Mouse (Mus musculus) small intestine, adult 2 months (tissue): Measurements from ENCODE around the gene Nr3c2. TPM values are rescaled to one million over a fixed set of nuclear protein-coding genes. Genes with fewer than 3 reads are reported as not detected.

Experiments
- H3K27ac ChIP-seq: fragments of 200-500 bp; 2 replicates; pipeline ENCODE4 v1.5.1; 2012; ENCODE audit warnings: low read depth, low read length, control low read depth, inconsistent platforms; ENCODE audit not compliant: insufficient read depth
- H3K27me3 ChIP-seq: fragments of 200-500 bp; 2 replicates; pipeline ENCODE4 v1.6.1; 2012; ENCODE audit warnings: mild to moderate bottlenecking, moderate library complexity, low read length, inconsistent platforms; ENCODE audit not compliant: control insufficient read depth, insufficient read depth
- H3K36me3 ChIP-seq: fragments of 200-500 bp; 2 replicates; pipeline ENCODE4 v1.6.1; 2012; ENCODE audit warnings: mild to moderate bottlenecking, low read length, control low read depth, inconsistent platforms; ENCODE audit not compliant: control insufficient read depth, insufficient read depth
- H3K4me1 ChIP-seq: fragments of 200-500 bp; 2 replicates; pipeline ENCODE4 v1.6.1; 2012; ENCODE audit warnings: low read length, inconsistent platforms, mixed read lengths; ENCODE audit not compliant: control insufficient read depth, insufficient read depth, insufficient read length
- H3K4me3 ChIP-seq: fragments of 200-500 bp; 2 replicates; pipeline ENCODE4 v1.5.1; 2012; ENCODE audit warnings: low read depth, mild to moderate bottlenecking, control low read depth, inconsistent platforms, low read length, moderate library complexity
- CTCF ChIP-seq: fragments of 200-500 bp; IDR thresholded peaks from 2 replicates; pipeline ENCODE4 v1.5.1; 2012; ENCODE audit warnings: low read depth, mild to moderate bottlenecking, control low read depth, inconsistent platforms, low read length, moderate library complexity, mixed read lengths; ENCODE audit not compliant: insufficient replicate concordance, insufficient read length; ENCODE audit errors: extremely low read depth
- POLR2A ChIP-seq: fragments of 200-500 bp; IDR thresholded peaks from 2 replicates; pipeline ENCODE4 v1.6.1; 2012; ENCODE audit warnings: low read depth, mild to moderate bottlenecking, control low read depth, inconsistent platforms, low read length, moderate library complexity
- WGBS: fragments of 180-500 bp; shearing (Covaris S2); methylation state at CpG from one replicate; pipeline ENCODE4 v1.1.7; 2018; 5-methylcytosine and 5-hydroxymethylcytosine counted together
- polyA plus RNA-seq: library from polyadenylated mRNA; depleted of rRNA; stranded (reverse); fragments of >200 nt; gene quantifications from 2 replicates; pipeline ENCODE4 v1.2.3, GENCODE M21; 2012

Nr3c2 gene
- polyA plus RNA-seq, 1 experiment, result 12.0 TPM

- Histone ChIP-seq H3K4me3 (no peak overlapping the region), H3K4me1 (peaks cover 5% of the 10 kb centered on the region; the same call in 1 of the 2 replicates), H3K36me3 (0 out of 2 replicates have a peak, but pooled peaks cover 1% of the 10 kb centered on the region), H3K27me3 (no peaks in the 10 kb centered on the region), H3K27ac (0 out of 2 replicates have a peak overlapping the region, but pooled peaks have one; percentile 7)
- WGBS, result 25% methylated on average over 11 of the region's 11 CpGs
- TF ChIP-seq CTCF (no peak), POLR2A (no peak)
Measured at GRCm38 (mm10) chr8:77132903-77133637, 233.8 kb downstream of the Nr3c2 start.

- Histone ChIP-seq H3K27me3 (no peaks in the 10 kb centered on the region), H3K4me3 (no peak overlapping the region), H3K4me1 (peaks cover 5% of the 10 kb centered on the region; the same call in 1 of the 2 replicates), H3K36me3 (0 out of 2 replicates have a peak, but pooled peaks cover 1% of the 10 kb centered on the region), H3K27ac (no peak overlapping the region)
- TF ChIP-seq POLR2A, result no peak
- TF ChIP-seq CTCF, result no peak
- 38% methylated on average over 7 of the region's 7 CpGs for WGBS
Measured at GRCm38 (mm10) chr8:77133797-77134385, 234.6 kb downstream of the Nr3c2 start.

GRCm38 (mm10) chr8:77145285-77145684 lies 246.0 kb downstream of the Nr3c2 start:
- TF ChIP-seq POLR2A, result no peak
- TF ChIP-seq CTCF, result no peak
- Histone ChIP-seq H3K36me3 (no peaks in the 10 kb centered on the region), H3K27ac (no peak overlapping the region), H3K4me3 (no peak overlapping the region), H3K4me1 (no peaks in the 10 kb centered on the region), H3K27me3 (no peaks in the 10 kb centered on the region)
- 84% methylated on average over 3 of the region's 3 CpGs for WGBS

- TF ChIP-seq CTCF, result no peak
- TF ChIP-seq POLR2A, result no peak
Measured at GRCm38 (mm10) chr8:77154496-77154895, 255.3 kb downstream of the Nr3c2 start.

GRCm38 (mm10) chr8:77169320-77169719 lies 270.1 kb downstream of the Nr3c2 start:
- Histone ChIP-seq H3K27ac (peak overlapping the region; percentile 57), H3K4me1 (peaks cover 10% of the 10 kb centered on the region), H3K27me3 (no peaks in the 10 kb centered on the region), H3K36me3 (no peaks in the 10 kb centered on the region), H3K4me3 (no peak overlapping the region)
- 28% methylated on average over 6 of the region's 6 CpGs for WGBS
- TF ChIP-seq CTCF (no peak), POLR2A (no peak)

More at GRCm38 (mm10) chr8:77154496-77154895, 255.3 kb downstream of the Nr3c2 start:
- 50% methylated on average over 3 of the region's 3 CpGs for WGBS
- H3K4me3 ChIP-seq, result no peak overlapping the region
- peaks cover 11% of the 10 kb centered on the region for H3K36me3 ChIP-seq
- H3K4me1 ChIP-seq, result no peaks in the 10 kb centered on the region
- H3K27ac ChIP-seq, result no peak overlapping the region
- no peaks in the 10 kb centered on the region for H3K27me3 ChIP-seq

GRCm38 (mm10) chr8:77169757-77170438 lies 270.7 kb downstream of the Nr3c2 start:
- Histone ChIP-seq H3K36me3 (no peaks in the 10 kb centered on the region), H3K4me1 (peaks cover 10% of the 10 kb centered on the region), H3K4me3 (no peak overlapping the region), H3K27ac (peak overlapping the region; percentile 57), H3K27me3 (no peaks in the 10 kb centered on the region)
- 38% methylated on average over 4 of the region's 4 CpGs for WGBS
- TF ChIP-seq CTCF, result no peak
- TF ChIP-seq POLR2A, result no peak

- no peak overlapping the region for H3K4me3 ChIP-seq
- WGBS, result 48% methylated on average over 4 of the region's 4 CpGs
- no peak overlapping the region for H3K27ac ChIP-seq
- H3K27me3 ChIP-seq, result no peaks in the 10 kb centered on the region
- H3K4me1 ChIP-seq, result peaks cover 10% of the 10 kb centered on the region
- TF ChIP-seq POLR2A, result no peak
- no peak for TF ChIP-seq CTCF
- no peaks in the 10 kb centered on the region for H3K36me3 ChIP-seq
Measured at GRCm38 (mm10) chr8:77170439-77170759, 271.2 kb downstream of the Nr3c2 start.
